Mouse (Mus musculus): ENCODE results near the gene Gm21996.
"Not testable (repeated sequence)": the region's sequence is repeated elsewhere in the genome, so short reads cannot be mapped to it uniquely, and the experiment has no call there.

Gm21996 gene

DNA sequence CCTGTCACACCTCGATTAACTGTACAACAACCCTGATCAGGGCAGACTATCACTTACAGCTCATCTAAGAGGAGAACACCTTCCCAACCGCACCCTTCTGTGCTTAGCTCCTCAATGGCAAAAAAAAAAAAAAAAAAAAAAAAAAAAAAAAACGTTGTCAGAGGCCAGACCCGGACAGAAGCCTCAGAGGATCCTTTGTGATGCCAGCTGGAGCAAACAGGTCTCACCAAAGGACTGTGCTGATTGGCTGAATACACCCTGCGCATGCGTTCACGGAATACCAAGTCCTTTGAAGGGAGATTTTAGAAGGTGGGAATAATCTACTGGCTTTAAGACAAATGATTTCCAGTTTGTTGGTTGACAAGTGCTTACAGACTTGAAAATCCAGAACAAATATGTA is at the start of gene Gm21996:
Gene Gm21996, minus strand, starts transcription at position 101 of the 400 bp plus-strand sequence.
- DNase-seq, result not testable (repeated sequence)

Measured in kidney, postnatal 36 days (tissue).